Mouse (Mus musculus) MEL (cell line): Measurements from ENCODE around the gene Dpep2nb. TPM values are rescaled to one million over a fixed set of nuclear protein-coding genes. Genes with fewer than 3 reads are reported as not detected.

Experiments
- DNase-seq: peaks from one replicate; pipeline ENCODE4 v3.0.0; 2011; ENCODE audit warnings: low read depth, low spot score
- H3K27ac ChIP-seq: 2 replicates; pipeline ENCODE4 v1.5.1; 2012; ENCODE audit warnings: low read depth, mild to moderate bottlenecking, control low read depth, low read length, moderate library complexity; ENCODE audit not compliant: control insufficient read depth
- H3K27me3 ChIP-seq, 2 experiments: fragments of 150-350 bp in 1 of 2; sonication (generic) in 1 of 2; 2 replicates each; pipeline ENCODE4 v1.6.1; 2012; ENCODE audit warnings: low read length in 2 of 2, mild to moderate bottlenecking in 2 of 2, improper control_type of control experiment in 1 of 2, moderate library complexity in 1 of 2; ENCODE audit not compliant: insufficient read depth in 2 of 2, control insufficient read depth in 1 of 2
- H3K36me3 ChIP-seq, 2 experiments: 2 replicates each; pipeline ENCODE4 v1.6.1; 2012 to 2014; ENCODE audit warnings: low read length in 2 of 2, improper control_type of control experiment in 1 of 2, inconsistent platforms in 1 of 2, mild to moderate bottlenecking in 1 of 2; ENCODE audit not compliant: insufficient read depth in 2 of 2, control insufficient read depth in 1 of 2
- H3K4me1 ChIP-seq, 2 experiments: fragments of 150-350 bp in 1 of 2; sonication (generic) in 1 of 2; 2 replicates each; pipeline ENCODE4 v1.6.1; 2012; ENCODE audit warnings: low read length in 2 of 2, improper control_type of control experiment in 1 of 2, mild to moderate bottlenecking in 1 of 2; ENCODE audit not compliant: insufficient read depth in 2 of 2, control insufficient read depth in 1 of 2
- H3K4me3 ChIP-seq, 2 experiments: fragments of 150-350 bp in 1 of 2; sonication (generic) in 1 of 2; 2 replicates each; pipeline ENCODE4 v1.5.1; 2012; ENCODE audit warnings: low read depth in 2 of 2, low read length in 2 of 2, mild to moderate bottlenecking in 2 of 2, moderate library complexity in 2 of 2, control low read depth in 1 of 2, improper control_type of control experiment in 1 of 2; ENCODE audit not compliant: control insufficient read depth in 1 of 2, insufficient read depth in 1 of 2
- H3K79me2 ChIP-seq: 2 replicates; pipeline ENCODE4 v1.6.1; 2012; ENCODE audit warnings: mild to moderate bottlenecking, low read length, moderate library complexity; ENCODE audit not compliant: control insufficient read depth, poor library complexity, insufficient read depth
- H3K9ac ChIP-seq: 2 replicates; pipeline ENCODE4 v1.6.1; 2012; ENCODE audit warnings: low read depth, mild to moderate bottlenecking, control low read depth, low read length, moderate library complexity; ENCODE audit not compliant: control insufficient read depth, poor library complexity, severe bottlenecking
- H3K9me3 ChIP-seq: fragments of 150-350 bp; sonication (generic); replicated peaks from 2 replicates; pipeline ENCODE4 v1.6.1; 2012; ENCODE audit warnings: mild to moderate bottlenecking, low read length, improper control_type of control experiment, moderate library complexity; ENCODE audit not compliant: insufficient read depth
- CHD1 ChIP-seq: IDR thresholded peaks from 2 replicates; pipeline ENCODE4 v1.6.1; 2012; ENCODE audit warnings: low read depth, mild to moderate bottlenecking, inconsistent platforms, low read length, improper control_type of control experiment
- CHD2 ChIP-seq: IDR thresholded peaks from 2 replicates; pipeline ENCODE4 v1.6.1; 2011; ENCODE audit warnings: low read length, improper control_type of control experiment
- E2F4 ChIP-seq: IDR thresholded peaks from 2 replicates; pipeline ENCODE4 v1.6.1; 2011; ENCODE audit warnings: low read depth, low read length, improper control_type of control experiment, borderline replicate concordance
- JUND ChIP-seq: IDR thresholded peaks from 2 replicates; pipeline ENCODE4 v1.6.1; 2011; ENCODE audit warnings: low read depth, mild to moderate bottlenecking, improper control_type of control experiment, low read length
- KAT2A ChIP-seq: conservative IDR thresholded peaks from 2 replicates; pipeline ENCODE4 v1.6.1; 2012; ENCODE audit warnings: low read depth, low read length, improper control_type of control experiment, inconsistent platforms
- MAX ChIP-seq: IDR thresholded peaks from 2 replicates; pipeline ENCODE4 v1.6.1; 2011; ENCODE audit warnings: low read length, improper control_type of control experiment
- MXI1 ChIP-seq: IDR thresholded peaks from 2 replicates; pipeline ENCODE4 v1.6.1; 2011; ENCODE audit warnings: mild to moderate bottlenecking, low read depth, low read length, improper control_type of control experiment
- MYB ChIP-seq: IDR thresholded peaks from 2 replicates; pipeline ENCODE4 v1.6.1; 2011; ENCODE audit warnings: mild to moderate bottlenecking, low read depth, low read length, improper control_type of control experiment
- MYC ChIP-seq: IDR thresholded peaks from 2 replicates; pipeline ENCODE4 v1.6.1; 2011; ENCODE audit warnings: low read depth, mild to moderate bottlenecking, low read length, improper control_type of control experiment, moderate library complexity
- NRF1 ChIP-seq: IDR thresholded peaks from 2 replicates; pipeline ENCODE4 v1.6.1; 2014; ENCODE audit warnings: low read depth, mild to moderate bottlenecking, inconsistent platforms, low read length, improper control_type of control experiment, moderate library complexity; ENCODE audit not compliant: poor library complexity, insufficient read depth, severe bottlenecking
- RCOR1 ChIP-seq: IDR thresholded peaks from 2 replicates; pipeline ENCODE4 v1.6.1; 2012; ENCODE audit warnings: low read depth, mild to moderate bottlenecking, inconsistent platforms, low read length, improper control_type of control experiment
- SIN3A ChIP-seq: IDR thresholded peaks from 2 replicates; pipeline ENCODE4 v1.6.1; 2012; ENCODE audit warnings: low read length, improper control_type of control experiment, inconsistent platforms
- SMC3 ChIP-seq: IDR thresholded peaks from 2 replicates; pipeline ENCODE4 v1.6.1; 2011; ENCODE audit warnings: low read depth, low read length, improper control_type of control experiment
- TAL1 ChIP-seq: IDR thresholded peaks from 2 replicates; pipeline ENCODE4 v1.6.1; 2012; ENCODE audit warnings: mild to moderate bottlenecking, inconsistent platforms, low read length, moderate library complexity, mixed read lengths
- ZMIZ1 ChIP-seq: IDR thresholded peaks from 2 replicates; pipeline ENCODE4 v1.6.1; 2012; ENCODE audit warnings: low read depth, mild to moderate bottlenecking, inconsistent platforms, low read length, improper control_type of control experiment, moderate library complexity
- polyA plus RNA-seq, 2 experiments: library from polyadenylated mRNA; stranded (reverse) in 1 of 2; unstranded in 1 of 2; fragments of >175 nt in 1 of 2; fragments of >200 nt in 1 of 2; gene quantifications; 2 replicates each; pipeline versions ENCODE4 v1.2.1 to v1.2.4; 2012; ENCODE audit warnings: low replicate concordance in 2 of 2, low read depth in 1 of 2; ENCODE audit not compliant: insufficient read length in 2 of 2, insufficient read depth in 1 of 2, missing spikeins in 1 of 2
- total RNA-seq: library from RNA; depleted of rRNA; stranded (reverse); fragments of 300-350 nt; gene quantifications from 2 replicates; pipeline ENCODE4 v1.2.3, GENCODE M21; 2012

Dpep2nb gene
- total and polyA plus RNA-seq, 3 experiments, result 0.14 TPM; not detected in 2

DNA sequence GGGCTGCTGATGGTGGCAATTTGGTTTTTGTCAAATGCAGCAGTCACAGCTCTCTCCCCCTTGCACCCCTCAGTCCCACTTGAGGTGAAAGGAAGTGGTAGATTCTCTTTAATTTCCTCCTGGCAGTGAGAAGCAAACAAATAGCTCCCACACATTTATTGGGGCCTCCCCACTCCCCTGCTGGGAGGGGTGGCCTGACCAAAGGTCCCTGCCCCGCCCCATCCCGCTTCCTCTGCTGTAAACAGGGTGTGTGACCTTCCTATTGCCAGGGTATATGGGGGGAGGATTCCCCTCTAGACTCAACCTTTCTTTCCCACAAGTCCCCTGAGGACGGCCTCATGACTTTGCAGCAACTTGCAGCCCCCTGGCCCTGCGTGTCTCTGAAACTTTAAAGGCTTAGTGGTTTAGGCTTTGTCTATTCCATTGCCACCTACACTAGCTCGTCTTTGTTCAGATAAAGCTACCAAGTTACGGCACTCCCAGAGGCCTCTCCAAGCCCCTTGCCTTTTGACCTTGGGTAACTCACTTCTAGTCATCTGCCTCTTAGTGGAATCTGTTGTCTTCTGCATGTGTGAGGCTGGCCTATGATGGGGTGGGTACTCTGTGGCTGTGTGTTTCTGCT, 48.5 kb upstream of the Dpep2nb start:
- peaks cover 0 to 5% of the 10 kb centered on the region in 2 experiments; a peak in 2 of 4 replicates for H3K4me1 ChIP-seq
- no peak for DNase-seq
- H3K36me3 ChIP-seq, result peaks cover 2 to 7% of the 10 kb centered on the region in 2 experiments; a peak in 3 of 4 replicates
- no peak overlapping the region for H3K27ac ChIP-seq
- no peak overlapping the region for H3K9ac ChIP-seq
- H3K79me2 ChIP-seq, result no peaks in the 10 kb centered on the region; the same call in 1 of the 2 replicates
- no peak overlapping the region for H3K4me3 ChIP-seq
- no peaks in the 10 kb centered on the region for H3K9me3 ChIP-seq
- H3K27me3 ChIP-seq, result no peaks in the 10 kb centered on the region
- TF ChIP-seq MAX (no peak), NRF1 (no peak), KAT2A (no peak), E2F4 (no peak), MXI1 (no peak), MYB (no peak), RCOR1 (no peak), ZMIZ1 (no peak), CHD2 (no peak)

DNA sequence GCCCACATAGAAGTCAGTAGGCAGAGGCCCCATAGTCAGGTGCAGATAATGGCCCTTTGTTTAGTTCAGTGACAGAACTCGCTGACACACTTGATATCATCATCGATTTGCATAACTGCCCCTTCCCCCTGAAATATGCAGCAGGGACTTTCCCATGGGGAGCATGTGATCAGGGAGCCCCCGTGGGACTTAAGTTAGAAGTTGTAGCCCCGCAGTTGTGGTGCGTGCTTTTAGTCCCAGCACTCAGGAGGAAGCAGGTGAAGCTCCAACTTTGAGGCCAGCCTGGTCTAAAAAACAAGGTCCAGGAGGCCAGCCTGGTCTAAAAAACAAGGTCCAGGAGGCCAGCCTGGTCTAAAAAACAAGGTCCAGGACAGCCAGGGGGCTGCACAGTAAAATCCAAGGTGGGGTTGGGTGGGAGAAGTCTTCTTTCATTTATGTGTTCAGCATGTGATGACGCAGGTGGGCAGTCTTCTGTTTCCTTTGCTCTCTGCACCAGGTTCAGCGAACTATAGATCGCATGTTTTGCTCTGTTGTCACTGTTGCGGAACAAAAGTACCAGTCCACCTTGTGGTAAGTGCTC, 46.8 kb upstream of the Dpep2nb start:
- no peak for TF ChIP-seq SIN3A
- TF ChIP-seq NRF1, result no peak
- TF ChIP-seq SMC3, result no peak
- no peak for TF ChIP-seq MYC
- TF ChIP-seq TAL1, result no peak
- TF ChIP-seq CHD1, result no peak
- TF ChIP-seq JUND, result no peak
- no peak for TF ChIP-seq CHD2
- Histone ChIP-seq H3K27ac (no peak overlapping the region), H3K79me2 (no peaks in the 10 kb centered on the region), H3K4me3 (no peak overlapping the region), H3K36me3 (peaks cover 2% of the 10 kb centered on the region in 2 experiments; a peak in 2 of 4 replicates), H3K27me3 (no peaks in the 10 kb centered on the region), H3K4me1 (peaks cover 0 to under 1% of the 10 kb centered on the region in 2 experiments; a peak in 1 of 4 replicates), H3K9me3 (no peaks in the 10 kb centered on the region), H3K9ac (no peak overlapping the region)
- DNase-seq, result no peak
